ENCODE assay signal across 16 mouse cellular contexts in the genomic region with DNA sequence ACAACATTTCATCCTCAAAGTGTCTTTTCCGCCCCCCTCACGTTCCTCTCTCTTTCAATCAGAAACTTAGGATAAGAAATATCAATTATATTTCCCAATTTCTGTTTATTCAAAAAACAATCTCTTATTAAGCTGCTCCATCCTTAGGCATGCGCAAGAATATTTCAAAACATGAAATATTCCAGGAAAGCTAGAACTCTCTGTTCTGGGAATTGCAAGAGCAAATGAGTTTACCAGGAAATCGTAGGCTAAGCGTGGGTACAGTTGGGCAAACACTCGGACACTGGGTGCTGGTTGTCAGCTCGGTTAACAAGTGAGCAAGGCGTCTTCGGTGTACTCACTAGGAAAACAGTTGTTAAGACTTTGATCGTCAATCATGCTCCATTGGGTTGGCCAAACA.
"Had no signal": no experiment of that assay in that cellular context is flagged by ENCODE, and none has a peak within 500 bp of the region (broad histone marks: within the 10 kb centered on the region; RNA-seq: fewer than 3 reads in every experiment).

No protein-coding gene starts in this region.

- H3K4me2 ChIP-seq: liver, embryonic 12.5 days; liver, embryonic 15.5 days; lung, embryonic 15.5 days; midbrain, embryonic 11.5 days; stomach, embryonic 15.5 days had no signal

- H3K4me1 ChIP-seq: liver, embryonic 12.5 days; liver, embryonic 15.5 days had no signal

- H3K27ac ChIP-seq: kidney, postnatal 0 days; liver, embryonic 12.5 days; liver, embryonic 15.5 days; lung, embryonic 15.5 days had no signal

- H3K36me3 ChIP-seq: liver, embryonic 12.5 days; liver, embryonic 15.5 days; lung, embryonic 15.5 days; stomach, embryonic 15.5 days had no signal

- H3K27me3 ChIP-seq: liver, embryonic 12.5 days; liver, embryonic 15.5 days; lung, embryonic 15.5 days; stomach, embryonic 15.5 days had no signal

- H3K9me3 ChIP-seq: liver, embryonic 12.5 days; liver, embryonic 15.5 days; lung, embryonic 15.5 days; stomach, embryonic 15.5 days had no signal

- H3K9ac ChIP-seq: liver, embryonic 12.5 days; liver, embryonic 15.5 days; lung, embryonic 15.5 days; stomach, embryonic 15.5 days had no signal

- H3K4me3 ChIP-seq: layer of hippocampus, adult 2 months; liver, embryonic 12.5 days; liver, embryonic 15.5 days; lung, embryonic 15.5 days; stomach, embryonic 15.5 days had no signal

- ATAC-seq: intestine, embryonic 16.5 days; liver, embryonic 12.5 days had no signal

- DNase-seq: kidney, adult 18-20 months; kidney, postnatal 25 days; layer of hippocampus, adult 9-11 months; lung, adult 18-20 months; midbrain, embryonic 14.5 days; thymus, adult 2 months; thymus, postnatal 14 days; thymus, postnatal 4 days had no signal
